Mouse (Mus musculus) liver, embryonic 12.5 days (tissue): Measurements from ENCODE around the gene C1ql4. TPM values are rescaled to one million over a fixed set of nuclear protein-coding genes. Genes with fewer than 3 reads are reported as not detected.

Experiments used
- ATAC-seq: fragments of 200-750 bp; cut with Nextera tagmentation; 2 replicates; pipeline ENCODE4 v1.8.0; 2017; ENCODE audit warnings: moderate number of reproducible peaks, mild to moderate bottlenecking, moderate library complexity
- H3K27ac ChIP-seq: fragments of 300-500 bp; sonication (generic); 2 replicates; pipeline ENCODE4 v1.5.1; 2016; ENCODE audit warnings: mild to moderate bottlenecking
- H3K27me3 ChIP-seq: fragments of 300-500 bp; sonication (generic); replicated peaks from 2 replicates; pipeline ENCODE4 v1.6.1; 2016; ENCODE audit warnings: mild to moderate bottlenecking, moderate library complexity
- H3K36me3 ChIP-seq: fragments of 300-500 bp; sonication (generic); 2 replicates; pipeline ENCODE4 v1.6.1; 2016; ENCODE audit warnings: mild to moderate bottlenecking, moderate library complexity
- H3K4me1 ChIP-seq: fragments of 300-500 bp; sonication (generic); 2 replicates; pipeline ENCODE4 v1.6.1; 2016
- H3K4me2 ChIP-seq: fragments of 300-500 bp; sonication (generic); 2 replicates; pipeline ENCODE4 v1.6.1; 2016; ENCODE audit warnings: mild to moderate bottlenecking, moderate library complexity
- H3K4me3 ChIP-seq: fragments of 300-500 bp; sonication (generic); 2 replicates; pipeline ENCODE4 v1.5.1; 2016; ENCODE audit warnings: mild to moderate bottlenecking, moderate library complexity
- H3K9ac ChIP-seq: fragments of 300-500 bp; sonication (generic); 2 replicates; pipeline ENCODE4 v1.6.1; 2016; ENCODE audit warnings: mild to moderate bottlenecking, moderate library complexity
- H3K9me3 ChIP-seq: fragments of 300-500 bp; sonication (generic); replicated peaks from 2 replicates; pipeline ENCODE4 v1.6.1; 2016; ENCODE audit warnings: mild to moderate bottlenecking, moderate library complexity
- WGBS: fragments of 180-500 bp; shearing (Covaris S2); methylation state at CpG from one replicate; pipeline ENCODE4 v1.1.7; 2016; ENCODE audit not compliant: insufficient replicate concordance; 5-methylcytosine and 5-hydroxymethylcytosine counted together
- microRNA-seq: library from miRNA; unstranded; fragments of <30 nt; microRNA quantifications from one replicate; pipeline ENCODE4, GENCODE M21; 2017
- polyA plus RNA-seq: library from polyadenylated mRNA; unstranded; fragments of >200 nt; fragmentation: Nextera tagmentation; extraction: Ambion mirVana; gene quantifications from 2 replicates; pipeline ENCODE4 v1.2.1, GENCODE M21; 2016

Gene C1ql4
- polyA plus RNA-seq, 1 experiment from 2014 or later = 0.13 TPM

DNA sequence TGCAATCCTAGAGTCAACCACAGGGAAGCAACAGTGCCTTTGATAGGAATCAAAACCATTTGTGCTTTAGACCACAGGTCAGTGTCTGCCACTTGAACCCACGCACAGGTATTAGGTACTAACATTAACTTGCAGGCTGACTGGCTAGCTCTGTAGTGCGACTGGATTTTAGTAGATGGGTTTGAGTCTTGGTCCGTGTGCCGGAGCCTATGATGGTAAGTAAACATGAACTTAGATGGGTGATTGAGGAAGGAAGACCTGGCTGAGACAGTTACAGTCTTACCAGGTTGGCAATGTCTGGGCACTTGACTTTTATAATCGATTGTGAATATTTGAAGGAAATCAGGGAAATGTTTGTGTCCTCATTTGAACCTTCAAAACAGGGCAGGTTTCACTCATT lies 48.8 kb downstream of the C1ql4 start:
- no peak for ATAC-seq
- peaks cover 43% of the 10 kb centered on the region for H3K36me3 ChIP-seq
- H3K4me3 ChIP-seq = no peak overlapping the region
- no peak overlapping the region for H3K27ac ChIP-seq
- WGBS = 81% methylated on average over 5 of the region's 5 CpGs
- peaks cover 27% of the 10 kb centered on the region for H3K4me1 ChIP-seq
- no peaks in the 10 kb centered on the region for H3K9me3 ChIP-seq
- H3K4me2 ChIP-seq = no peak overlapping the region
- peaks cover 22% of the 10 kb centered on the region for H3K27me3 ChIP-seq
- no peak overlapping the region for H3K9ac ChIP-seq

DNA sequence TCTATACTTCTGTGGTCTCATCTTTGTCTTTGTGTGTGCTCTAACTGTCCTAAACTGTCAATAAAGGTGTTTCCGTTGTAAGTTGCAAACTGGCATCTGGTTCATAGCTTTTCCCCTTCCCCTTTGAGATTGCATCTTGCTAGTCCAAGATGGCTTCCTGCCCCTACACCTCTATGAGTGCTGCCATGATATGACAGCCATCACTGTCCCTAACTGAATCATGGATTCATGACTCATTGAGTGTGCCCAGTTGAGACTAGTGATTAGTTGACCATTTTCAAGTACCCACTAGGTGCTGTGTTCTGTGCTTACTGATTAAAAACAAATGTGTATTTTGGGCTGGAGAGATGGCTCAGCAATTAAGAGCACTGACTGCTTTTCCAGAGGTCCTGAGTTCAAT lies 49.6 kb downstream of the C1ql4 start:
- Histone ChIP-seq H3K9ac (no peak overlapping the region), H3K9me3 (no peaks in the 10 kb centered on the region), H3K27ac (no peak overlapping the region), H3K4me1 (peaks cover 35% of the 10 kb centered on the region), H3K4me2 (no peak overlapping the region), H3K36me3 (peaks cover 51% of the 10 kb centered on the region), H3K27me3 (peaks cover 19% of the 10 kb centered on the region), H3K4me3 (no peak overlapping the region)
- WGBS = 80% methylated on average over 1 of the region's 1 CpGs
- no peak for ATAC-seq

DNA sequence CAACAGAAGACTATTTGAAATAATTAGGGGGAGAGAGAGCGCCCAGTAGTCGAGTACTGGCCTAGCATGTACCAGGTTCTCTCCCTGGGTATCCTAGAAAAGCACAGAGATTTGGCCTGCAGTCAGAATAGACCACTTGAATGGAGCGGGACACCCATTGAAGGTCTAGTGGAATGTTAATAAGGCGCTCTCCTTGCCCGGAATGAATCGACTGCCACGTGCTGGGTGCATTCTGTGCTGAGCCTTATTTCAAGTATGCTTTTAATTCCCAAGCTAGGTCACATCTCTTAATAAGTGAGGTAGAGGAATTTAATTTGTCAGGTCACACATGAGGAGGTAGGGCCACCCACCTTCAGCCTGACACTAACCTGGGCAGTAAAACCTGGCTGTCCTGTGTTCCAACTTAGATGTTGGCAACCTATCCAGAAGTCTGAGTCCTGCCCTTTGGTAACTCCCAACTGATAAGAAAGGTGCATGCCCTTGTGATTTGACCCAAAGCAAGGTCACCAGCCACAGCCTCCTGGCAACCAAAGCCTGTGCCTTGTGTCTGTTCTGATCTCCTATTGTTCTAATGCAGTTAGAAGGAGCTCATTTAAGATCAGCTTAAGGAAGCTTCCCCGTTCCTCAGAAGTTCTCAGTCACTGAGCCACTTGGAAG lies 51.2 kb downstream of the C1ql4 start:
- WGBS = 92% methylated on average over 8 of the region's 8 CpGs
- Histone ChIP-seq H3K9me3 (no peaks in the 10 kb centered on the region), H3K27ac (no peak overlapping the region), H3K4me1 (peaks cover 52% of the 10 kb centered on the region), H3K9ac (no peak overlapping the region), H3K4me2 (no peak overlapping the region), H3K27me3 (peaks cover 2% of the 10 kb centered on the region; the same call in 1 of the 2 replicates), H3K36me3 (peaks cover 62% of the 10 kb centered on the region), H3K4me3 (no peak overlapping the region)
- ATAC-seq = no peak

DNA sequence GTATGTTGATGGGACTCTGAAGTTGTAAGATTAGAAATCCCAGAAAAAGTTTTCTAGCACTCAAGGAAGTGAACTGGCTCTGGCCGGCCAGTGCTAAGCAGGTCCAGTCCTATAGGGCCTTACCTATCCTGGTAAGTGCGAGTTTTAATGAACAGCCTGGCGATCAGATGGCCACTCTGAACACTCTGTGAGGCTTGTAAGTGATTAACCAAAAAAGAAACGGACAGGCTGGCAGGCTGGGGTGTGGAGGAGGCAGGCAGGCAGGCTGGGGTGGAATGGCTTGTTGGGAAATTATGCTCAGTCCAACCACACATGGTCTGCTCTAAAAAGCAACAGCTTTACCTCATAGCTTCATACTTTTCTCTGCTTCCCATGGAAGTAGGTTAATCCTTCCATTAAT lies 52.2 kb downstream of the C1ql4 start:
- Histone ChIP-seq H3K27me3 (no peaks in the 10 kb centered on the region), H3K4me2 (no peak overlapping the region), H3K36me3 (peaks cover 62% of the 10 kb centered on the region), H3K27ac (no peak overlapping the region), H3K9ac (no peak overlapping the region), H3K4me1 (peaks cover 46% of the 10 kb centered on the region), H3K9me3 (no peaks in the 10 kb centered on the region), H3K4me3 (no peak overlapping the region)
- no peak for ATAC-seq
- WGBS = 85% methylated on average over 4 of the region's 4 CpGs

Small RNAs within 50 kb of the gene (microRNA-seq; reads per million reads assigned to microRNA genes)
- gene Mir6960 = 1.1 reads per million

Other genes with a start within 250 kb of the C1ql4 start
- gene Kmt2d, start 216.6 kb downstream of the C1ql4 start, polyA plus RNA-seq = 7.0 TPM in 2 replicates
- 4.9 TPM in 2 replicates for gene Rhebl1, start 193.3 kb downstream of the C1ql4 start, polyA plus RNA-seq
- gene Dhh, start 189.3 kb downstream of the C1ql4 start, polyA plus RNA-seq = 0.25 and 0.32 TPM in 2 replicates
- gene Lmbr1l, start 169.6 kb downstream of the C1ql4 start, polyA plus RNA-seq = 4.4 and 4.6 TPM in 2 replicates
- 1,333 and 1,388 TPM in 2 replicates for gene Tuba1b, start 153.3 kb downstream of the C1ql4 start, polyA plus RNA-seq
- gene Gm49450, start 134.3 kb downstream of the C1ql4 start, polyA plus RNA-seq = not detected in 2 replicates
- 180 and 181 TPM in 2 replicates for gene Tuba1a, start 134.1 kb downstream of the C1ql4 start, polyA plus RNA-seq
- gene Tuba1c, start 57.9 kb downstream of the C1ql4 start, polyA plus RNA-seq = 242 and 244 TPM in 2 replicates
- gene Prph, start 32.6 kb downstream of the C1ql4 start, polyA plus RNA-seq = 0.35 and 0.89 TPM in 2 replicates
- gene Troap, start 13.2 kb downstream of the C1ql4 start, polyA plus RNA-seq = 22.1 and 23.6 TPM in 2 replicates
- 14.4 and 16.9 TPM in 2 replicates for gene Dnajc22, start 5.4 kb upstream of the C1ql4 start, polyA plus RNA-seq
- 23.6 and 23.8 TPM in 2 replicates for gene Spats2, start 38.1 kb upstream of the C1ql4 start, polyA plus RNA-seq
- 0.10 TPM in 1 of 2 replicates, not detected in the other for gene Kcnh3, start 137.0 kb upstream of the C1ql4 start, polyA plus RNA-seq
- gene Mcrs1, start 164.1 kb upstream of the C1ql4 start, polyA plus RNA-seq = 71.8 and 77.0 TPM in 2 replicates
- gene Prpf40b, start 207.3 kb upstream of the C1ql4 start, polyA plus RNA-seq = 13.8 and 15.5 TPM in 2 replicates
- gene Fam186b, start 208.1 kb upstream of the C1ql4 start, polyA plus RNA-seq = 0.06 TPM in 2 replicates